Mouse (Mus musculus) NIH3T3 (cell line): ENCODE measurements at regions not wholly inside any gene's neighbourhood (a gene's known extent, or its start where the extent isn't known, plus 50 kb on each side); places are given as distances from the start of the nearest gene placed in this dataset.
"Not testable (repeated sequence)": the region's sequence is repeated elsewhere in the genome, so short reads cannot be mapped to it uniquely, and the experiment has no call there.

Experiments
- DNase-seq: peaks from one replicate; pipeline ENCODE4 v3.0.0-alpha.2; 2012; ENCODE audit warnings: low read depth

DNA sequence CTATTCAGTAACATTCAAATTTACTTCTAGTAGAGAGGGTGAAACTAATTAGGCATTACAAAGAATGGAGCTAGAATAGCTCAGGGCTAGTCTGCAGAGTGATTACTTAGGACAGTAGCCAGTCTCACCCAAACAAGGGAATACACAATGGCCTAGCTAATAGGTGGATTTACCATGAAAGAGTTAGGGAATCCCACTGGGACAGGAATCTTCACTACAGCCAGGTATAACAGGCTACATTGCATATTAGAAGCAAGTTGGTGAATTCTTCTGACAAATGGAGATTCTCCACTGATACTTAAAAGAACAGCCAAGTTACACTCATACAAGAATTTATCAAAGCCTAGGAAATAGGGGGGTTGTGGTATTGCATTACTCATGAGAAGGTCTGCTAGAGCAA lies 670.2 kb upstream of the Chrm3 start:
- DNase-seq, result not testable (repeated sequence)

DNA sequence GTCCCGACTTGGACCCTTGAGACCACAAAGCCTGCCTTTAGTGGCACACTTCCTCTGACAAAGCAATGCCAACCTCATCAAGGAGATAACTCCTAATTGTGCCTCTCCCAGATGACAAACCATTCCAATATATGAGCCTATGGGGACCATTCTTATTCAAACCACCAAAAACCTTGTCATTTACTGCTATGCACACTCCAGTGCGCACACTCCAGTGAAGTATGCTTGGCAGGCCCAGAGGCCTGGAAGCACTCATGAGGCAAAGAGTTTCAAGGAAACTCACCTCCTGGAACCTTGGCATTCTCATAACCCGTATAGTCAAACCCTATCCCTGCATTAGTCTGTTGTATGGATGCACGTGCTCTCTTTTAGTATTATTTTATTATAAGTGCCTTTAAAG lies 669.7 kb upstream of the Chrm3 start:
- no peak for DNase-seq

DNA sequence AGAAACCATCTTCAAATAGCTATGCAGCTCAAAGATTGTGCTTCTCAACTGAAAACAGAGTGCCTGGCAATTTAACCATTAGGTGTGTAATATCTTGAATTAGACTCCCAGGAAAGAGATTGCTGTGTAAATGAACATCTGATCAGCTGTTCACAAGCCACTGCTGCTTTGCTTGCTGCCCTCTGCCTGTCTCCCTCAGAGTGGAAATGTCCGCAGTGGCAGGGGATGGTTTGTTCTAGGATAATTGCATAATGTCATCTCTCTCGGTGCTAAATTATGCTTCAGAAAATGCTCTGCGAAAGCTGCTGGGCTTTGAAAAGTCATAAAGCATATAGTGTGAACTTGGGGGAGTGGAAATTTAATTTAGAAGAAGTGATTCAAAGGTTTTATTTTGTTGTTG lies 665.3 kb upstream of the Chrm3 start:
- no peak for DNase-seq

DNA sequence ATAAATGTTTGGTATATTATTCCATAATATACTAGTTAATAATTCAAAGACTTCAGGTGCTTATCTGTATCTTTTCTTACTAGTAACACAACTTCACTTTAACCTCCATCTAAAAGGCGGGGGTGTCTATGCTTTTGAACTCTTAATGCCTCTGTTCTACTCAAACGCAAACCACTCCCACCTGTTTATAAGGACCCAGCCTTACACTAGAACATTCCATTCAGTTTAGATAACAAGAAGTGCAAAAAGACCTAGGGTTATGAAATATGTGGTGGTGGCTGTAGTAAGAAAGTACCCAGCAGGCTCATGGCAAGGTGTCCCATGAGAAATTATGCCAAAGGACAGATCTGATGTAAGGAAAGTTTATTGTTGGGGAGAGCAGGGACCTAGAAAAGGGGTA lies 663.8 kb upstream of the Chrm3 start:
- DNase-seq, result no peak

GRCm38 (mm10) chr13:11017584-11017983 lies 656.9 kb upstream of the Chrm3 start:
- no peak for DNase-seq

GRCm38 (mm10) chr13:11005374-11005773 lies 644.7 kb upstream of the Chrm3 start:
- DNase-seq, result no peak

- no peak for DNase-seq
Measured at GRCm38 (mm10) chr13:10991151-10991550, 630.5 kb upstream of the Chrm3 start.

- no peak for DNase-seq
Measured at GRCm38 (mm10) chr13:10990503-10991025, 629.9 kb upstream of the Chrm3 start.

DNA sequence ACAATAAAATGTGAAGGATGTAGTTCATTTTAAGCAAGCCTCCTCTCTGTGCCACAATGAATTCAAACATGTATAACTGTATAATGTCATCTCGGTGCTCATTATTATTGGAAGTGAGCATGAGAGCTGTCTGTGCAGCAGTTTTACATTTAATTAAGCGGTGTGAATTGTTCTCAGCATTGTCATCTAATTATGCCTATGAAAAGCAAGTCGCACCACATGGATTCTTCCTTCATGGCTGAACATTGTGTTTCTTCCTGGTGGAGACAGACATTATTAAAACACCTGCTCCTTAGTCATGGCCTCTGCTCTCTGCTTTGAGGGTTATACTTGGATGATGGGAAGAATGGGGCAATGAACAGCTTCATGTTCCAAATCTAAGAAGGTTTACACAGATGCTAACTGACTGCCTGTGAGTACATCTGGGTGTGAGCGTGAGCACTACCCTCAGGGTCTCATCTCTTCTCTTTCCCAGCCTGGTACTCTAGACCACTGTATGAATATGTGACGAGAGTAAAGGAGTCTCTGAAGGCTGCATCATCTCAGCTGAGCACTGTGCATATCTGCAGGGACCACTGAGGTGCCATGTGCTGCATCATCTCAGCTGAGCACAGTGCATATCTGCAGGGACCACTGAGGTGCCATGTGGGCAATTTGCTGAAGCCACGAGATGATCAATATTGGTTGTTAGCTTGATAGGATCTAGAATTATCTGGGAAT lies 628.6 kb upstream of the Chrm3 start:
- no peak for DNase-seq

GRCm38 (mm10) chr13:10983736-10984135 lies 623.1 kb upstream of the Chrm3 start:
- DNase-seq, result no peak

- DNase-seq, result no peak
Measured at GRCm38 (mm10) chr13:10982543-10982942, 621.9 kb upstream of the Chrm3 start.

GRCm38 (mm10) chr13:10971932-10972331 lies 611.3 kb upstream of the Chrm3 start:
- no peak for DNase-seq

GRCm38 (mm10) chr13:10970721-10971120 lies 610.1 kb upstream of the Chrm3 start:
- DNase-seq, result no peak

DNA sequence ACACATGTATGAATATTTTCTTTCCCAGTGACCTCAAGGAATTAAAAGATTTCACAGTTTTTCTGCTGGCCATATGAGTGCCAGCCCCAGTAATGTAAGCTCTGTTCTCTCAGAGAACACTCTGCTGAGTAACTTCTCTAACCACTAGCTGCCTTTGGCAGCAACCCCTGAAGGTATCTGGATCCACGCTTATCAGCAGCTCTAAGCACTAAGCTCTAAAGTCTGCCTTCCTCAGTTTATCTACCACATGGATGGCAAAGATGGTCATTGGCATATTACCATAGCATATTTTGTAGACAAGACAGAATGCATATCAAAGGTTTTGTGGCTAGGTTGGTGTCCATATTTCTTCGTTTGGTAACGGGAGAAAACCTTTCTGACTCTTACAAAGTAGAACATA lies 592.3 kb upstream of the Chrm3 start:
- no peak for DNase-seq

- not testable (repeated sequence) for DNase-seq
Measured at GRCm38 (mm10) chr13:10950658-10951057, 590.0 kb upstream of the Chrm3 start.

DNA sequence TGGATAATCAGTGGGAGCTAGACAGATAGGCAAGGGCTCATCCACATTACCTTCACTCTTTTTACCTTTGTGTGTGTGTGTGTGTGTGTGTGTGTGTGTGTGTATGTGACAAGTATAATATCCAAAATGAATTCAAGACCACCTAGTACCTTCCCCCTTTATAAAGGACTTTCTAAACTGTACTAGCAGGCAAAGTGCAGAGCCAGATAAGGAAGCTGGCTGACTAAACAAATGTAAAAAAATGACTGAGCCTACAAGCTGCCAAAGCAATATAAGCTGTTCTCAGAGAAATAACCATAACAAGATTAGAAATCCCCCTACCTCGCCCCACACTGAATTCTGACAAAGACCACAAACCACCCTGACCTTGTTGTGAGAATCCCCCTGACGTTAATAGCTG lies 586.8 kb upstream of the Chrm3 start:
- no peak for DNase-seq

- DNase-seq, result no peak
Measured at GRCm38 (mm10) chr13:10943877-10944276, 583.2 kb upstream of the Chrm3 start.

GRCm38 (mm10) chr13:10942031-10942655 lies 581.5 kb upstream of the Chrm3 start:
- peak; percentile 32 for DNase-seq

DNA sequence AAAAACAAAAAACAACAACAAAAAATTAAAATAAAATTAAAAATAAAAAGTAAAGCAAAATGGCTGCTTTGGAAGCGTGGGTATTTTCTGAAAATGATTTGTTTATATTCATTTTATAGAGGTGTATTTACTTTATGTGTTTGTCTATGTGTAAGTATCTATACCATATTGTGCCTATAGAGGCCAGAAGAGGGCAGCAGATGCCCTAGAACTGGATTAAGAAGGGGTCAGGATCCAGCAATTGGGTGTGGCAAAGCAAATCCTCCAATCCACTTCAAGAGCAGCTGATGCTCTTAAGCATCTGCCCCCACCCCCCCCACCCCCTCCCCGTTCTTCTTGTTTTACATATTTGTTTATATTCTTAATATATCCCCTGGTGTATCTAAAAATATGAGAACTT lies 577.6 kb upstream of the Chrm3 start:
- no peak for DNase-seq

DNA sequence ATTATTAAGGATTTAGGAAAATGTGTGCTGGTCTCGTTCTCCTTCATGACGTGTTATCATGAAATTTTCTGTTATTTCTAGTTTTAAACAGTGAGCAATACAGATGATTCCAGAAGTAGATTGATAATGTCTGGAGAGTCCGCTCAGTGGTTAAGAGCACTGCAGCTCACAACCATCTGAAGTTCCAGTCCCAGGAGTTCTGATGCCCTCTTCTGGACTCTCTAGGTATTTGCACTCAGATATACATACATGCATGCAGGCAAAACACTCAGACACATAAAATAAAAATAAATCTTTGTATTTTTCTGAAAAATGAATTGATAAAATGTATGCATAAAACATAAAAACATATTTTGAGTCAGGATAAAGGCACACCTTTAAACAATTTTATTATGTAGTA lies 570.1 kb upstream of the Chrm3 start:
- DNase-seq, result no peak

- no peak for DNase-seq
Measured at GRCm38 (mm10) chr13:10914377-10914776, 553.7 kb upstream of the Chrm3 start.

DNA sequence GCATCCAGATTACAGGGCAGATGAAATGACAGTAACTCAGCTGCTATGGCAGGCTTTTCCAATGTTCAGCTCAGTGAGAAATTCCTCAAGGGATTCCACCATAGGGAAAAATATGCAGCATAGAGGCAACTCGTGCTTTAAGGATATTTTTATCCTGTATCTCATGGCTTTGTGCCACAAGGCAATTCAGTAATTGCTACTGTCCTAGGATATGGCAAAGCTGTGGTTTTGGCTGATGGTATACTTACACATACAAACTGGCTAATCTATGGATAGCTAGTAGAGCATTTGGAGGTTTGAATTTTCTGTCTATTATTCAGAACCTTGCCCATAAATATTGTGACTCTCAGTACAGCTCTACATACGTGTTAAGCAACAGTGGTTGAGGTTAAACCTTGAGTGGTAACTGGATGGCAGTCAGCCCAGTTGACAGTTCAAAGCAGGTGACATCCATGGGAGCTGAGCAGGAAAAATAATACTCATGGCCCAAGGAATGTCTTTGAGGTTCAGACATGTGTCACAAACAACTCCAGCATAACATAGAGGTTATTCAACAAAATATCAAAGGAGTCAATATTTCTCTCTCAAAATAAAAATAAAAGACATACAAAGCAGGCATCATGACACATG lies 548.6 kb upstream of the Chrm3 start:
- no peak for DNase-seq

DNA sequence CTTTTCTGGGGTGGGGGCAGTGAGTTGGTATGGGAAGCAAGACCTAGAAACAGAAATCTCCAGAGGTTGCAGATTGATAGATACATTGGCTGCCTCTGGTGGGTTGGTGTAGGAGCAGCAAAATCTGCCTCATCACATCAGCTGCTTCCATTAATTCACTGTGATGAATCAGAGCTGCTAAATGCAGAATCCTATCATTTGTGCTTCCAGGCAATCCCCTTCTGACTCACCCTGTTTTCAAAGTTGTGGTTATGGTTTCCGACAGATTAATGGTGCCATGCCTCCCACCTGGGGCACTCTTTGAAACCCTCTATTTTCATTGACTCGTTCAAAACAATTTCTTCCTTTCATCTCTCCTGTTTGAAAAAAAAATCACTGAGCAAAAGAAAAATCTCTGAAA lies 507.2 kb upstream of the Chrm3 start:
- DNase-seq, result no peak
